Mouse (Mus musculus) limb, embryonic 11.5 days (tissue): ENCODE measurements around the gene Slc22a8. TPM values are rescaled to one million over a fixed set of nuclear protein-coding genes. Genes with fewer than 3 reads are reported as not detected.
A peak's percentile ranks its signal among the peaks of the same experiment; 100 is the strongest.

ENCODE experiments used
- ATAC-seq: fragments of 200-750 bp; cut with Nextera tagmentation; 2 replicates; pipeline ENCODE4 v1.8.0; 2017; ENCODE audit warnings: low read depth; ENCODE audit not compliant: insufficient number of reproducible peaks, low FRiP score, low TSS enrichment
- DNase-seq: peaks from one replicate; pipeline ENCODE4 v3.0.0-alpha.2; 2015; ENCODE audit warnings: low spot score
- H3K27ac ChIP-seq: fragments of 300-500 bp; sonication (generic); replicated peaks from 2 replicates; pipeline ENCODE4 v1.5.1; 2014; ENCODE audit warnings: low read depth, mild to moderate bottlenecking, low read length
- H3K27me3 ChIP-seq: fragments of 300-500 bp; sonication (generic); 2 replicates; pipeline ENCODE4 v1.6.1; 2014; ENCODE audit warnings: mild to moderate bottlenecking, low read length, mixed read lengths; ENCODE audit not compliant: control insufficient read depth, insufficient read depth
- H3K36me3 ChIP-seq: fragments of 300-500 bp; sonication (generic); 2 replicates; pipeline ENCODE4 v1.6.1; 2014; ENCODE audit warnings: mild to moderate bottlenecking, low read length, moderate library complexity, mixed read lengths; ENCODE audit not compliant: control insufficient read depth, insufficient read depth
- H3K4me1 ChIP-seq: fragments of 300-500 bp; sonication (generic); 2 replicates; pipeline ENCODE4 v1.6.1; 2014; ENCODE audit warnings: low read length, mixed read lengths; ENCODE audit not compliant: control insufficient read depth, insufficient read depth
- H3K4me2 ChIP-seq: fragments of 300-500 bp; sonication (generic); 2 replicates; pipeline ENCODE4 v1.6.1; 2014; ENCODE audit warnings: low read depth, mild to moderate bottlenecking, moderate library complexity; ENCODE audit not compliant: severe bottlenecking
- H3K4me3 ChIP-seq: fragments of 300-500 bp; sonication (generic); 2 replicates; pipeline ENCODE4 v1.5.1; 2014; ENCODE audit warnings: low read depth, low read length
- H3K9ac ChIP-seq: fragments of 300-500 bp; sonication (generic); 2 replicates; pipeline ENCODE4 v1.6.1; 2014; ENCODE audit warnings: mild to moderate bottlenecking, low read length
- H3K9me3 ChIP-seq: fragments of 300-500 bp; sonication (generic); 2 replicates; pipeline ENCODE4 v1.6.1; 2016; ENCODE audit warnings: low read length; ENCODE audit not compliant: control insufficient read depth
- WGBS: fragments of 180-500 bp; shearing (Covaris S2); extraction: QIAGEN DNeasy Blood & Tissue Kit; methylation state at CpG from one replicate; pipeline ENCODE4 v1.1.7; 2014; 5-methylcytosine and 5-hydroxymethylcytosine counted together
- polyA plus RNA-seq: library from polyadenylated mRNA; unstranded; fragments of >200 nt; fragmentation: Nextera tagmentation; extraction: Ambion mirVana; gene quantifications from 2 replicates; pipeline ENCODE4 v1.2.1, GENCODE M21; 2014

Gene Slc22a8
- not detected in 2 replicates for polyA plus RNA-seq

DNA sequence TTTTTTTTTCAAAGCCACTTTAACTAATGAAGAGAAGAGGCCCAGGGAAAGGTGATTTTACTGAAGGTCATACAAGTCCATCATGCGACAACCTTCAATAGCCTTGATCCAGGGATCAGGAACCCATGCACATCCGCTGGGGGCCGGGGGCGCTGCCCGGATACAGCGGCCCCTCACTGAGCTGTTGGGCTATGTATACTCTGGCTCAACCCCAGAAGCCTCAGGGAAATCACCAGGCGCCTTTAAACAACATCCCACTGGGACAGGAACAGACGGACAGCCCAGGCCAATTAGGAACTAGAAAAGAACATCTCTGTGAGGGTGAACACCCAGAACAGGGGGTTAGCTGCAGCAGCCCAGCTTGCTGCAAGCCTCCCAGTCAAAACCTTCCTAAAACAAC lies at the start of gene Slc22a8:
Gene Slc22a8, plus strand, starts transcription at position 301 of the 400 bp plus-strand sequence.
- Histone ChIP-seq H3K9me3 (no peaks in the 10 kb centered on the region), H3K4me1 (0 out of 2 replicates have a peak, but pooled peaks cover 2% of the 10 kb centered on the region), H3K9ac (no peak within 1 kb of the TSS), H3K36me3 (no peaks in the 10 kb centered on the region), H3K4me3 (no peak within 1 kb of the TSS), H3K27ac (no peak within 1 kb of the TSS), H3K4me2 (no peak within 1 kb of the TSS), H3K27me3 (no peaks in the 10 kb centered on the region)
- DNase-seq: no peak
- 67% methylated on average over 8 of the region's 8 CpGs for WGBS
- ATAC-seq: no peak

DNA sequence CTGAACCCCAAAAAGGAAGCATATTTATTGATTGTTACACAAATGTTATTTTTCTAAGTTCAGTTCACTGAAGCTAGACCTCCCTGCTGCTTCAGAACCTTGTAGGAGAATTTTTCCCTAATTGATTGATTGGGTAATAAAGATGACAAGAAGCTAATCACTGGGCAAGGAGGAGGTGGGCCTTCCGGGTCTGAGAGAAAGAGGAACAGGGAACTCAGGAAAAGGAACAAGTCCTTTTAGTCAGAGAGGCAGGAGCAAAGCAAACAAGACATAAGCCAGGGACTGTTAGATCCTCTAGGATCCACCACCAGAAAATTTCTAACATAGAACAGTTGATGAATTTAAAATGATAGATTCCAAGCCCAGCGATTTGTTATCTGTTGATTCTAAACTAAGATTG lies 32.2 kb upstream of the Slc22a8 start:
- Histone ChIP-seq H3K4me3 (no peak overlapping the region), H3K9me3 (no peaks in the 10 kb centered on the region; the same call in 1 of the 2 replicates), H3K4me2 (no peak overlapping the region), H3K36me3 (no peaks in the 10 kb centered on the region), H3K9ac (no peak overlapping the region), H3K4me1 (no peaks in the 10 kb centered on the region), H3K27me3 (no peaks in the 10 kb centered on the region), H3K27ac (no peak overlapping the region)
- WGBS: 43% methylated on average over 2 of the region's 2 CpGs
- no peak for DNase-seq
- no peak for ATAC-seq

DNA sequence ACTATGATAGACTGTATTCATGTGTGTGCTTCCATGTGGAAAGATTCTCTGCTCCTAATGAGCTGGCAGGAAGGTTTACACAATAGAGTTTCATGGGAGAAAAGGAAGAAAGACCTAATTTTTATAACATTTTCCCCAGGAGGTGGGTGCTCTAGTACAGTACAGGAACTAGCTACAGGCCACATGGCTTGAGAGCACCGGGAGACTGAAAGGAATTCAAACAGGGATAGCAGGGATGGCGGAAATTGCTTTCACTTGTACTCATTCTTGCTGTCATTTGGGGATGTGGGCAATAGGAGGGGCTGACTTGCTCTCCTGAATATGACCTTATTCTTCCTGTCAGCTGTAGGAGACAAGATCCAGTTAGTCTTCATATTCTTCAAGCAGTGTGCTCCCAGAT lies 27.0 kb upstream of the Slc22a8 start:
- Histone ChIP-seq H3K9me3 (no peaks in the 10 kb centered on the region), H3K27me3 (no peaks in the 10 kb centered on the region), H3K4me1 (no peaks in the 10 kb centered on the region), H3K36me3 (no peaks in the 10 kb centered on the region), H3K4me3 (no peak overlapping the region), H3K27ac (no peak overlapping the region), H3K4me2 (no peak overlapping the region), H3K9ac (no peak overlapping the region)
- WGBS: 55% methylated on average over 2 of the region's 2 CpGs
- ATAC-seq (no peak), DNase-seq (no peak)

DNA sequence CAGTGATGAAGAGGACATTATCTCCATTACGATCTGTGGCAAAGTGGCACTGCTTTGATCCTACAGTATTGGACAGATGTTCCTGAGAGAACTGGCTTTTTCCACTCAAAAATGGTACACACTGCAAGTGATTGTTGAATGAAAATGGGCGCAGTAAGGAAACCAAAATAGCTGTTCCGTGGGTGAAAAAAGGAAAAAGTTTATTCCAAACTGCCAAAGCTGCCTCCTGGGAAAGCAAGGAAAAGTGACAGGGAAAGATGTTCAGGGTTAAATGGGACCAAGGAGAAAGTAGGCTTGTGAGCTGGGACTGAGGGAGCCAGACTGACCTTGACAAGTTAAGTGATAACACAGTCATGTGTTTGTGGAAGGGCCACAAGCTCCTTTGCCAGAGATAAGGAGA lies 26.6 kb upstream of the Slc22a8 start:
- Histone ChIP-seq H3K36me3 (no peaks in the 10 kb centered on the region), H3K4me3 (no peak overlapping the region), H3K4me1 (no peaks in the 10 kb centered on the region), H3K9ac (no peak overlapping the region), H3K27ac (no peak overlapping the region), H3K27me3 (no peaks in the 10 kb centered on the region), H3K4me2 (no peak overlapping the region), H3K9me3 (no peaks in the 10 kb centered on the region)
- DNase-seq: no peak
- WGBS: 66% methylated on average over 3 of the region's 3 CpGs
- ATAC-seq: no peak

DNA sequence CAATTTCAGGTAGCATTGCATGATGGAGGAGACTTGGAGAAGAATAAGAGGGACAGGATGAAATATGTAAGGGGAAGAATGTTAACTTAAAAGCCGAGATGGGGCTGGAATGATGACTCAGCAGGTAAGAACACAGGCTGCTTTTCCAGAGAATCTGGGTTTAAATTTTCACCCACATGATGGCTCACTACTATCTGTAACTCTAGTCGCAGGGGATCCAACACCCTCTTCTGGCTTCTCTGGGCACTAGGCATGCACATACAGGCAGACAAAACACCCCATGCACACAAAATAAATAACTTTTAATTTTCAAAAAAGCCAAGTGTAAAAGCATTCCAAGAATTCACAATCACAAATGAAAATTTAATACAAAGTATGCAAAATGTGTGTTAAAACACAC lies 25.8 kb upstream of the Slc22a8 start:
- Histone ChIP-seq H3K4me1 (no peaks in the 10 kb centered on the region), H3K27ac (no peak overlapping the region), H3K27me3 (no peaks in the 10 kb centered on the region), H3K36me3 (no peaks in the 10 kb centered on the region), H3K4me2 (no peak overlapping the region), H3K9ac (no peak overlapping the region), H3K4me3 (no peak overlapping the region), H3K9me3 (no peaks in the 10 kb centered on the region)
- DNase-seq (no peak), ATAC-seq (no peak)
- WGBS: 58% methylated on average over 2 of the region's 2 CpGs

- Histone ChIP-seq H3K9me3 (no peaks in the 10 kb centered on the region), H3K4me3 (no peak overlapping the region), H3K4me1 (no peaks in the 10 kb centered on the region), H3K4me2 (no peak overlapping the region), H3K9ac (no peak overlapping the region), H3K36me3 (no peaks in the 10 kb centered on the region), H3K27me3 (no peaks in the 10 kb centered on the region), H3K27ac (no peak overlapping the region)
- WGBS: 55% methylated on average over 4 of the region's 4 CpGs
- no peak for DNase-seq
- ATAC-seq: no peak
These were observed 25.1 kb upstream of the Slc22a8 start for GRCm38 (mm10) chr19:8565985-8566384.

DNA sequence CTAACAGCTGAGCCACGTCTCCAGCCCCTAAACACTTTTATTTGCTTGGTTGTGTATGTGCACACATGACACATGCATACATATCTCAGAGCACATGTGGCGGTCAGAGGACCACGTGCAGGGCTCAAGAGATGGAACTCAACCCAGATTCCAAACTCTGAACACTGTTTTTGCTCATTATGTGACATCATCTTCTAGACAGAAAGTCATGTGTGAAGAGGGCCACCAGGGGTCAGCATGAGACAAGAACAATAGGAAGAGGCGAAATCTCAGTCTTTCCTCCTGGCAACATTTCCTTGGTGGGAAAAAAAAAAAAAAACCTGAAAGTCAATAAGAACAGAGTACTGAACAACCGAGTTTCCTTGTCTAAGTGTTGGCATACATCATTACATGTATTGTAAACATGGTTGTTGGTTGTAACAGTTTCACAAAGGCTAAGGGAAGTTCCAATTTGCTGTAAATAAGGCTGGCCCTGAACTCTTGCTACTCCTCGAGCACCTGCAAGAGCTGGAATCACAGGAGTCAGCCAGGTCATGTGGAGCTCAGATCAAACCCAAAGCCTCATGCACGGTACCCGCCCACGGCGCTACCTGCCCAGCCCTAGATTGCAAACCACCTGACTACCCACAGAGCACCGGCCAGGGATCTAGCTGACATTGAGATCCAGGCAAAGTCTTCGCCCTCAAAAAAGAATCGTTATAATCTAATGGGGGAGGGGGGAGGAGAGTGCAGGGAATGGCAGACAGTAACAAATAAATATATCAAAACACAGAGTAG lies 23.8 kb upstream of the Slc22a8 start:
- Histone ChIP-seq H3K4me2 (no peak overlapping the region), H3K27me3 (no peaks in the 10 kb centered on the region), H3K4me3 (no peak overlapping the region), H3K27ac (no peak overlapping the region), H3K4me1 (no peaks in the 10 kb centered on the region), H3K36me3 (no peaks in the 10 kb centered on the region), H3K9me3 (no peaks in the 10 kb centered on the region), H3K9ac (no peak overlapping the region)
- DNase-seq (no peak), ATAC-seq (no peak)
- 48% methylated on average over 13 of the region's 13 CpGs for WGBS

- ATAC-seq (peak; percentile 51; the same call in 1 of the 2 replicates), DNase-seq (peak; percentile 55)
- Histone ChIP-seq H3K27ac (no peak overlapping the region), H3K9me3 (no peaks in the 10 kb centered on the region), H3K9ac (0 out of 2 replicates have a peak overlapping the region, but pooled peaks have one; percentile 12), H3K4me2 (peak overlapping the region; percentile 34), H3K36me3 (no peaks in the 10 kb centered on the region), H3K4me3 (no peak overlapping the region), H3K27me3 (no peaks in the 10 kb centered on the region), H3K4me1 (no peaks in the 10 kb centered on the region)
- WGBS: 3% methylated on average over 14 of the region's 14 CpGs
These were observed 21.6 kb upstream of the Slc22a8 start for GRCm38 (mm10) chr19:8569453-8569863.
